Mouse (Mus musculus) lung, postnatal 10 days (tissue): ENCODE data around the gene Ldlrap1.
"Not testable (repeated sequence)": the region's sequence is repeated elsewhere in the genome, so short reads cannot be mapped to it uniquely, and the experiment has no call there.

ENCODE experiments used
- DNase-seq: peaks from one replicate; pipeline ENCODE4 v3.0.0; 2021

The Ldlrap1 gene

DNA sequence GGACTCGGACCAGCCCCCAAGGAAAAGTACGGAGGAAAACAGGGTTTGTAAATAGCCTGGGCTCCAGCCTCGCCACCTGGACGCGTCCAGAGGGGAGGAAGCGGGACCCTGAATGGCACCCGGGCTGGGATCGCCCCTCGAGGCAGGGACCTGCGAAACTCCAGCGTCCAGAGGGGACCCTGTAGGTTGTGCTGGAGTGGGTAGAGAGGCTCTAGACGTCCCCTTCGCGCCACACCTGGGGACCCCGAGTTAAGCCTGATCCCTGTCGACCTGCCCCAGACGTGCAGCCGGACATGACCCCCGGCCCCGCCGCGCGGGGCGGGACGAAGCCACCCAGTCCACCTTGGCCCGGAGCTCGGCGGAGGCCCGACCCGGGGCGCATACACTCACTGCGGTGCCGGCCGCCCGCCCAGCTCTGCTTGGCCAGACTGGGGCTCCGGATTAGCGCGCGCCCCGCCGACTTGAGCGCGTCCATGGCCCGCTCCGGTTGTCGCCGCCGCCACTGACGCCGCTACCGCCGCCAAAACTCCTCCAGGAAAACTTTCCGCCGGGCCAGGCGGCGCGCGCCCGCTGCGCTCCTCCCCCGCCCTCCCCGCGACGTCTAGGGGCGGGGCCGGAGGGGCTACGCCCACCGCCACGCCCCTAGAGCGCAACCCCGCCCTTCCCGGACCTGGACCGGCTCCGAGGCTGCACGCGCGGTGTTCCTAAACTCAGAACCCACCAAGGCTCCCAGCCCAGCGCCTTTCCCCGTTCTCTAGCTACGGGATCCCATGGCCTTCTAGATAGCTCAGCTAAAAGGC is at the start of gene Ldlrap1:
Gene Ldlrap1 (minus strand): TSS at position 599 of the 800 bp plus-strand sequence.
- DNase-seq: peak; percentile 83

DNA sequence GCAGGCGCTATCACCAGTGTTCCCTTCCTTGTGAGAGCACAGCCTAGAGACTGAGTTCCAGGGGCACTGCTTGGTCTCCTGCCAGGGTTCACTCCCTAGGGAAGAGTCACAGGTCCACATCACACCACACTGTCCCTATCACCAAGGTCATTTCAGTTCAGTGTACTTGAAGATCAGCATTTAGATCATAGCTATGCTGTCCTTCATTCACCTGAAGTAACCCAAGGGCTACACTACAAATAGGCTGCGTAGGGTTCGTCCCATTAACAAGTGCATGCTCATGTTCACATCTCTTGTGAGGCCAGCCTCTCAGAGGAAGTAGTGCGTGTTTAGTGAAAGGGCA is 46.4 kb upstream of the Ldlrap1 start:
- DNase-seq: no peak

DNA sequence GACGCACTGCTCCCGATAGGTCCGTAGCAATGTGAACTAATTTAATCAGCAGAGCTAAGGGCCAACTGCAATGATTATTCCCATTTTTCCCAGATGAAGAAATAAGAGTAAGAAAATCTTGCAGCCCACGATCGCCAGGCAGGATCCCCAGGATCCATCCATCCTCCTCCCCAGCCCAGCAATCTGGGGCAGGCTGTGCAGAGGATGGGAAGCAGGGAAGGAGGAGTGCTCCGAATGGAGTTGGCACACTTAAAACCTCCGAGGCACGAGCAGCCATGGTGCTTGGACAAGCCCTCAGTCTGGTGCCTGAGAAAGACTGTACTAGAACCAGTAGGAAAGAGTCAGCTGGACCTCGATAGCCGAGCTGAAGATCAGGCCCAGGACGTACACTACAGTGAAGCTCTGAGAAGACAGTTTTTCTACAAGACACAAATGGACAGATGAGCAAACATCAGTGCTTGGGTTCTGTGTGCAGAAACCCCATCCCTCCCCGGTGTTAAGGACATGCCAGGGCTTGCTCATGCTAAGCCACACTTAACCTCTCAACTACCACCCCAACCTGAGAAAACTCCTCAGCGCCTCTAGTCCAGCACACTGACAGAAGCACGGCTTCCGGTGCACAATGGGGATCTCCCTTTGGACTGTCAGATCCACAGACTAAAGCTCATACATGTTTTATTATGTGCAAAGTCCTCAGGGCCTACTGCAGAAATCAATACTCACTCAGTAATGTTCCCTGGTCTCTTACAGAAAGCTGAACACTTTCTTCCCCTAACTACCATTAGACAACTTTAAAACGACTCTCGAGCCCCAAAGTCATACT is 45.8 kb upstream of the Ldlrap1 start:
- no peak for DNase-seq

GRCm38 (mm10) chr4:134804765-134805164 is 36.9 kb upstream of the Ldlrap1 start:
- DNase-seq: peak; percentile 82

DNA sequence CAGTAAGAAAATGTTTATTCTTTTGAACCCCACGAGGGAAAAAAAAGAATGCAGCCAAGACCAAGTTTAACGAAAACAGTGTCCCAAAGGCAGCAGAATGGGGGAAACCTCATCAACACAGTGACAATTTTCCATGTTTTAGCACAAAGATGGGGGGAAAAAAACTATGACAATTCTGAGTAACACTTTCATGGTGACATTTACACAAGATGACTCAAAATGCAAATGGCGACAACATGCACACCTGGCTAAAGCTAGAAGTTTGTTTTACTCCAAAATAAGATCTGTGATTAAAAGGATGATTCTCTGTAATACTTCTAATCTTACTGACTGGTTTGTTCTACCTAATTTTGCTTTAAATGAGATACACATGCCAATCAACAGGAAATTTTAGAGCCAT is 34.9 kb upstream of the Ldlrap1 start:
- no peak for DNase-seq

GRCm38 (mm10) chr4:134802155-134802554 is 34.3 kb upstream of the Ldlrap1 start:
- DNase-seq: no peak

GRCm38 (mm10) chr4:134800693-134801092 is 32.9 kb upstream of the Ldlrap1 start:
- DNase-seq: no peak

DNA sequence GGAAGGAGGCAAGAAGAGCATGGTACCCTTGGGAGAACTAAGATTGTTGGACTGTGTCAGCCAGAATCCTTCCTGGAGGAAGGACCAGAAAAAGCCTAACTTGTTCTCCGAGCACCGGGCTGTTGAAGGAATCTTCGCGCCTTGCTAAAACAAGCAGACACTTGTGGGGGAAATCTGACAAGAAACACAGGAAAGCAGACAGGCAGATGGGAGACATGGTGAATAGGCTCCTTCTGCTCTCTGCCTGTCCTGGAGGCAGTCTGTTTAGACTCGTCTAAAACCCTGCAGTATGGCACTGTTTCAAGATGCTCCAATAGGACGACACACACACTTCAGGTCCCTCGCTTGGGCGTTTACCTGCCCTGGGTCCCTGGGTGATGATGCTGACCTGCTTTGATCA is 32.3 kb upstream of the Ldlrap1 start:
- no peak for DNase-seq

GRCm38 (mm10) chr4:134799272-134799671 is 31.4 kb upstream of the Ldlrap1 start:
- peak; percentile 81 for DNase-seq

DNA sequence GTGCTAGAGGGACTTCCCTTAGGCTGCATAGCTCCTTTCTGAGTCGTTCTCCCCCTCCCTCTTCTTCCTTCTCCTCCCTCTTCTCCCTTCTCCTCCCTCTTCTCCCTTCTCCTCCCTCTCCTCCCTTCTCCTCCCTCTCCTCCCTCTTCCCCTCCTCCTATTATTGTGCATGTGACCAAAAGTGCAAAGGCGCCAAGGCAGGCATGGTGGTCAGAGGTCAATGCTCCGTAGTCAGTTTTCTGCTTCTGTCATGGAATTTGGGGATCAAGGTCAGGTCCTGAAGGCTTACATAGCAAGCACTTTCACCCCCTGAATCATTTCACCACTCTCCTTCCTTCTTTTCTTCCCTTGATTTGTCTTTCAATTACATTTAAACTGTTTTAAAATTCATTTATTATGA is 31.0 kb upstream of the Ldlrap1 start:
- DNase-seq: no peak

DNA sequence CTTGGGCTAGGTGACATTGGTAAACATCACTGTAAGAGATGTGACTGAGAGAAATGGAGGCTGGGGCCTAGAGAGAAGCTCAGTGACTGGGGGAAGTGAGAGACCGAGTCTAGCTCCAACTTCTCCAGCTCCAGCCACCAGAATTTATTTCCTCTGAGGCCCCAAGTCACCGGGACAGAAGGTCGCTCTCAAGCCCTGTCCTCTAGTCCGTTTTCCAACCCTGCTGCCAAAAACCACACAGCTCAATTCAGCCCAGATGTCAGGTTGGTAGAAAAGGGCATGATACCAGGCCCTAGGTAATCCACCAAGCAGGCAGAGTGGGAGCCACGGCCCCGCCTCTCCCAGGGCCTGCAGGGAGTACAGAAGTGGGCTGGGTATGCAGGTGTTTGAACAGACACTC is 29.8 kb upstream of the Ldlrap1 start:
- no peak for DNase-seq

GRCm38 (mm10) chr4:134796581-134797361 is 28.9 kb upstream of the Ldlrap1 start:
- peak; percentile 53 for DNase-seq

GRCm38 (mm10) chr4:134795819-134796485 is 28.1 kb upstream of the Ldlrap1 start:
- no peak for DNase-seq

DNA sequence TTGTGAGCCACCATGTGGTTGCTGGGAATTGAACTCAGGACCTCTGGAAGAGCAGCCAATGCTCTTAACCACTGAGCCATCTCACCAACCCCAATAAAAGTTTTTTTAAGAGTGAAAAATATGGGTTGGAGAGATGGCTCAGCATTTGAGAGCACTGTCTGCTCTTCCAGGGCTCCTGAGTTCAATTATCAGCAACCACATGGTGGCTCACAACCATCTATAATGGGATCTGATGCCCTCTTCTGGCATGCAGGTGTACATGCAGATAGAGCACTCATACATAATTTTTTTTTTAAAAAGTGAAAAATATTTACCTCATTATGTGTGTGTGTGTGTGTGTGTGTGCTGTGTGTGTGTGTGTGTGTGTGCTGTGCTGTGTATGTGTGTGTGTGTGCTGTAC is 27.1 kb upstream of the Ldlrap1 start:
- not testable (repeated sequence) for DNase-seq

GRCm38 (mm10) chr4:134793213-134793956 is 25.6 kb upstream of the Ldlrap1 start:
- DNase-seq: peak; percentile 73

GRCm38 (mm10) chr4:134791731-134792130 is 23.9 kb upstream of the Ldlrap1 start:
- DNase-seq: no peak

DNA sequence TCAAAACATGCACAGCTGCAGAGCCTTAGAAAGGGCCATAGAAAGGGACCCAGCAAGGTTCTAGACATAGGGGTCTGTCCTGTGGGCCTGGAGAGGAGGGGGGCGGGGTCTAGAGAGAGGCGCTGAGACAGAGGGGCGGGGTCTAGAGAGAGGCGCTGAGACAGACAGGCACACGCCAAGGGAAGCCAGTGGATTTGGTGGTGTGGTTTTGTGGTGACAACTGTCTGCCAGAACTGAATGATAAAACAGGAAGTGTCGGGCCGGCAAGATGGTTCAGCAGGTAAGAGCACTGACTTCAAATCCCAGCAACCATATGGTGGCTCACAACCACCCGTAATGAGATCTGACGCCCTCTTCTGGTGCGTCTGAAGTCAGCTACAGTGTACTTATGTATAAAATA is 19.1 kb upstream of the Ldlrap1 start:
- DNase-seq: no peak

DNA sequence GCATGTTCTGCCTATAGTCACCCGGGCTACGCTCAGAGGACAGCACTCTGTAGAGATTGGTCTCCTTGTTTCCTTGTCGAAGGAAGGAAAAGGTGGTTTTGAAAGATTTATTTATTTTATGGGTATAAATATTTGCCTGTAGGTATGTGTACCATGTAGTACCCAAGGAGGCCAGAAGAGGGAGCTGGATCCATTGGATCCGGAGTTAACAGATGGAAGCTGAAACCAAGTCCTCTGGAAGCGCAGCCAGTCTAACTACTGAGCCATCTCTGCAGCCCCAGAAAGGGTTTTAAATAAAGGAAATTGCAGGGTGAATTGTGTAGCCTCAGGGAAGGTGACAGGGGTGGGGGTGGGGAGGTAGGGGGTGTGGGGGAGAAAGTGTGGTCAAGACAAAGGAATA is 16.9 kb upstream of the Ldlrap1 start:
- DNase-seq: peak; percentile 54

- DNase-seq: peak; percentile 77
Observed at GRCm38 (mm10) chr4:134779136-134779934, 11.5 kb upstream of the Ldlrap1 start.

GRCm38 (mm10) chr4:134776246-134776645 is 8.4 kb upstream of the Ldlrap1 start:
- DNase-seq: peak; percentile 57
